Mouse (Mus musculus): ENCODE measurements around the gene Sez6l. TPM values are rescaled to one million over a fixed set of nuclear protein-coding genes. Genes with fewer than 3 reads are reported as not detected.

Gene Sez6l
- polyA plus RNA-seq, 1 experiment from 2014 or later = 0.10 TPM

GRCm38 (mm10) chr5:112607119-112607518 is 30.1 kb upstream of the Sez6l start:
- Histone ChIP-seq H3K4me1 (ENCODE audit: control insufficient read depth, insufficient read depth, low read length) (no peaks in the 10 kb centered on the region), H3K4me3 (ENCODE audit: low read depth, low read length) (no peak overlapping the region), H3K9ac (ENCODE audit: low read depth, low read length) (no peak overlapping the region), H3K27ac (ENCODE audit: low read depth, low read length) (no peak overlapping the region), H3K27me3 (ENCODE audit: control insufficient read depth, insufficient read depth, low read length) (peaks cover 16% of the 10 kb centered on the region), H3K9me3 (replicated peaks; ENCODE audit: control insufficient read depth, low read length) (no peaks in the 10 kb centered on the region), H3K4me2 (no peak overlapping the region), H3K36me3 (ENCODE audit: control insufficient read depth, insufficient read depth, low read length) (no peaks in the 10 kb centered on the region)
- no peak for ATAC-seq (replicated peaks; ENCODE audit: insufficient number of reproducible peaks, low FRiP score, low TSS enrichment)
- WGBS (ENCODE audit: insufficient replicate concordance) = 67% methylated on average over 2 of the region's 2 CpGs

DNA sequence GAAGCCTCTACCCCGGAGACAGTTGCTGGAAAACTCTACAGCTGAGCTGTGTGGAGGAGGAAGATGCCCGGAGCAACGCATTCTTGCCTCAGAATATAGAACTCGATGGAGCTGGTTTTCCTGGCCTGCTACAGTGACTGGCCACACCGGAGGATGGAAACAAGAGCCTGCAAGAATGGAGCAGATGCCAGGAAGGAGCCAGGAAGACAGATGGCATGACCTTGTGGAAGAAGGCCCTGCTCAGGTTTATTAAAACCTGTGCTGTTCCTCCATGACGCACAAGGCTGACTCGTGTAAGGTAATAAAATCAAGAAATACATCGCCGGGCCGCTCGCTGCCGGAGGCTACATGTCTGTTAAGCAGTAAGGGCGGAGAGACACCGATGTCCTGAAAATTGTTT is 28.4 kb upstream of the Sez6l start:
- no peak overlapping the region for H3K4me3 ChIP-seq (ENCODE audit: low read depth, low read length)
- WGBS (ENCODE audit: insufficient replicate concordance) = 85% methylated on average over 14 of the region's 14 CpGs
- no peaks in the 10 kb centered on the region for H3K4me1 ChIP-seq (ENCODE audit: control insufficient read depth, insufficient read depth, low read length)
- ATAC-seq (replicated peaks; ENCODE audit: insufficient number of reproducible peaks, low FRiP score, low TSS enrichment) = no peak
- no peaks in the 10 kb centered on the region for H3K36me3 ChIP-seq (ENCODE audit: control insufficient read depth, insufficient read depth, low read length)
- no peaks in the 10 kb centered on the region for H3K9me3 ChIP-seq (replicated peaks; ENCODE audit: control insufficient read depth, low read length)
- H3K27ac ChIP-seq (ENCODE audit: low read depth, low read length) = no peak overlapping the region
- no peak overlapping the region for H3K4me2 ChIP-seq
- H3K9ac ChIP-seq (ENCODE audit: low read depth, low read length) = no peak overlapping the region
- H3K27me3 ChIP-seq (ENCODE audit: control insufficient read depth, insufficient read depth, low read length) = peaks cover 11% of the 10 kb centered on the region

GRCm38 (mm10) chr5:112604251-112604650 is 27.3 kb upstream of the Sez6l start:
- H3K9ac ChIP-seq (ENCODE audit: low read depth, low read length) = no peak overlapping the region
- WGBS (ENCODE audit: insufficient replicate concordance) = 79% methylated on average over 1 of the region's 1 CpGs
- ATAC-seq (replicated peaks; ENCODE audit: insufficient number of reproducible peaks, low FRiP score, low TSS enrichment) = no peak
- peaks cover 11% of the 10 kb centered on the region for H3K27me3 ChIP-seq (ENCODE audit: control insufficient read depth, insufficient read depth, low read length)
- no peaks in the 10 kb centered on the region for H3K9me3 ChIP-seq (replicated peaks; ENCODE audit: control insufficient read depth, low read length)
- no peaks in the 10 kb centered on the region for H3K36me3 ChIP-seq (ENCODE audit: control insufficient read depth, insufficient read depth, low read length)
- no peak overlapping the region for H3K4me2 ChIP-seq
- H3K4me3 ChIP-seq (ENCODE audit: low read depth, low read length) = no peak overlapping the region
- no peak overlapping the region for H3K27ac ChIP-seq (ENCODE audit: low read depth, low read length)
- no peaks in the 10 kb centered on the region for H3K4me1 ChIP-seq (ENCODE audit: control insufficient read depth, insufficient read depth, low read length)

- H3K4me3 ChIP-seq (ENCODE audit: low read depth, low read length) = no peak overlapping the region
- WGBS (ENCODE audit: insufficient replicate concordance) = 20% methylated on average over 3 of the region's 3 CpGs
- H3K27ac ChIP-seq (ENCODE audit: low read depth, low read length) = no peak overlapping the region
- H3K4me1 ChIP-seq (ENCODE audit: control insufficient read depth, insufficient read depth, low read length) = no peaks in the 10 kb centered on the region
- no peak for ATAC-seq (replicated peaks; ENCODE audit: insufficient number of reproducible peaks, low FRiP score, low TSS enrichment)
- peaks cover 11% of the 10 kb centered on the region for H3K27me3 ChIP-seq (ENCODE audit: control insufficient read depth, insufficient read depth, low read length)
- H3K4me2 ChIP-seq = no peak overlapping the region
- H3K9ac ChIP-seq (ENCODE audit: low read depth, low read length) = no peak overlapping the region
- no peaks in the 10 kb centered on the region for H3K36me3 ChIP-seq (ENCODE audit: control insufficient read depth, insufficient read depth, low read length)
- H3K9me3 ChIP-seq (replicated peaks; ENCODE audit: control insufficient read depth, low read length) = no peaks in the 10 kb centered on the region
Observed at GRCm38 (mm10) chr5:112603594-112603993, 26.6 kb upstream of the Sez6l start.

DNA sequence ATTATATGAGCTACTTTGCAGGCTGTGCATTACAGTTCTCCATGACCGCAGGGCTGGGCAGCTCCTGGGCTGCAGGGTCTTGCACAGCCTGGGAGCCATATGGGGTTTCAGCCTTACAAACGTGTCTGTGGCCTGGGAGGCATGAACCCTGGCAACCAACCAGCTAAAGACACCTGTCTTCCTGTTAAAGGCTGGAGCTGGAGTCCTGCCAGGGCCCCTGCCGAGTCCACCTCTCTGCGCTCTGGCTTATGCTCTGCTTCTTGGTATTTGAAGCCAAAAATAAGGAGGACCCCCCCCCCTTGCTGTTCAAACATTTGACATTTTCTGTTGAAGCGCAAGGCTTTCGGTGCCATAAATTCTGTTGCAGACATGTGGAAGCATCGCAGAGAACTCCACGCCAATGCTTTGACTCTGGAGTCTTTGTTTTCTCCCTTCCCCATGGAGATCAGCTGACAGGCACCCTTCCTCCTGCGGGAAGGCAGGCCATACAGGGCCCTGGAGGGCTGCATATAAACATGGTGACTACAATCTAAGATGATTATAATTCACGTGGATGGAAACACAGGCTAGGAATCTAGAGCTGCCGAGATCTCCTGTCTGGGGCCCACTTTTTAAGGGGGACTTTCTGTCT is 23.4 kb upstream of the Sez6l start:
- 56% methylated on average over 11 of the region's 11 CpGs for WGBS (ENCODE audit: insufficient replicate concordance)

DNA sequence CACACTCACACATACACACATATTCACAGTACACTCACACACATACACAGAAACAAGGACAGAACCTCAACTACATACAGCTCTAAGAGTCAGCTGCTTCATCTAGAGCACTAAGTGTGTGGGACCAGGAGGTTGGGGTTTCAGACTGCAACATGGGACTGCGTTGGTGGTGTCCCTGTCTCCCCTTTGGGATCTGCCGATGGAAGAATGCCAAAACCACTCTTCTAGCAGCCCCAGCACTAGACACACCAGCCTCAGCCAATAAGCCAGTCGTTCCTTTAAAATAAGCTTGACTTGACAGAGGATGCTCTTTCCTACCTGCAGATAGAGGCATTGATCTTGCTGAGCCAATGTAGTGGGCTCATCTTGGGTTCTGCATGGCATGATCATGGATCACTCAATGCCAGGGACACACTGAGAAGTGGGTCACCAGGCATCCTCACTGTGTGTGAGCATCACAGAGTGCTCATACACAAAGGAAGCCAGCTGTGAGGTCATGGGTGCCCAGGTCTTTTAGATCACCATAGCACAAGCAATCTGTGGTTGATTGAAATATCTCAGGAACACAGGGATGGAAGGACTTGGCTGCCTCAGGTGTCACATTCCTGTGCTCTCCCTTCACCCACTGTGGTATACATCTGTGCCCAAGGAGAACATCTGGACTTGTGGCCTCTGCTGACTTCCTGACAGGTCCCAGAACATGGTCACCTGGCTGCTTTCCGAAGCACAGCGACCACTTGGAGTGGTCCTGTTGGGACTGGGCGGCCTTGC is 22.7 kb upstream of the Sez6l start:
- no peaks in the 10 kb centered on the region for H3K4me1 ChIP-seq (ENCODE audit: control insufficient read depth, insufficient read depth, low read length)
- WGBS (ENCODE audit: insufficient replicate concordance) = 79% methylated on average over 6 of the region's 6 CpGs

More for the DNA sequence above, 23.4 kb upstream of the Sez6l start:
- Histone ChIP-seq H3K4me2 (no peak overlapping the region), H3K27me3 (ENCODE audit: control insufficient read depth, insufficient read depth, low read length) (peaks cover 16% of the 10 kb centered on the region), H3K9me3 (replicated peaks; ENCODE audit: control insufficient read depth, low read length) (no peaks in the 10 kb centered on the region), H3K36me3 (ENCODE audit: control insufficient read depth, insufficient read depth, low read length) (no peaks in the 10 kb centered on the region), H3K27ac (ENCODE audit: low read depth, low read length) (no peak overlapping the region), H3K9ac (ENCODE audit: low read depth, low read length) (no peak overlapping the region), H3K4me3 (ENCODE audit: low read depth, low read length) (no peak overlapping the region), H3K4me1 (ENCODE audit: control insufficient read depth, insufficient read depth, low read length) (no peaks in the 10 kb centered on the region)
- ATAC-seq (replicated peaks; ENCODE audit: insufficient number of reproducible peaks, low FRiP score, low TSS enrichment) = no peak; the same call in 1 of the 2 replicates

DNA sequence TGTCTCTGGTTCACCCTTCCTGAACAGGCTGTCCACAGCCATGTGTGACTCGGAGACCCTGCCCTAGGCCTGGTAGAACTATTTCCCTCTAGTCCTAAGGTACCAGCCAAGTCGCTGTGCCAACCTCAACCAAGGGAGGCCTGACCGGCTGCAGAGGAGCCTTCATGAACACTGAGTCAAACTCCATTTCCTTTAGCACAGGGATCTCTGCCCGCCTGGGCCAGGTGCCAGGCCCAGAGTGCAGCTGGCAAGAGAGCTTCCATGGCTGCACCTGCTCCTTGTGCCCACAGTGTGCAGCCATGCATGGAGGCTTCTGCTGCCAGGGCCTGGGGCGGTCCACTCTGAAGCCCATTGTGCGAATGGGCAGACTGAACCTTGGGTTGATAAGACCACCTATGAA is 20.9 kb upstream of the Sez6l start:
- Histone ChIP-seq H3K9ac (ENCODE audit: low read depth, low read length) (no peak overlapping the region), H3K27me3 (ENCODE audit: control insufficient read depth, insufficient read depth, low read length) (peaks cover 14% of the 10 kb centered on the region; the same call in 1 of the 2 replicates), H3K9me3 (replicated peaks; ENCODE audit: control insufficient read depth, low read length) (no peaks in the 10 kb centered on the region), H3K36me3 (ENCODE audit: control insufficient read depth, insufficient read depth, low read length) (no peaks in the 10 kb centered on the region), H3K27ac (ENCODE audit: low read depth, low read length) (no peak overlapping the region), H3K4me2 (no peak overlapping the region), H3K4me3 (ENCODE audit: low read depth, low read length) (no peak overlapping the region), H3K4me1 (ENCODE audit: control insufficient read depth, insufficient read depth, low read length) (no peaks in the 10 kb centered on the region)
- ATAC-seq (replicated peaks; ENCODE audit: insufficient number of reproducible peaks, low FRiP score, low TSS enrichment) = no peak
- 80% methylated on average over 6 of the region's 6 CpGs for WGBS (ENCODE audit: insufficient replicate concordance)

More for the DNA sequence above, 22.7 kb upstream of the Sez6l start:
- H3K4me2 ChIP-seq = no peak overlapping the region
- H3K27ac ChIP-seq (ENCODE audit: low read depth, low read length) = no peak overlapping the region
- H3K36me3 ChIP-seq (ENCODE audit: control insufficient read depth, insufficient read depth, low read length) = no peaks in the 10 kb centered on the region
- no peaks in the 10 kb centered on the region for H3K9me3 ChIP-seq (replicated peaks; ENCODE audit: control insufficient read depth, low read length)
- H3K9ac ChIP-seq (ENCODE audit: low read depth, low read length) = no peak overlapping the region
- peaks cover 21% of the 10 kb centered on the region for H3K27me3 ChIP-seq (ENCODE audit: control insufficient read depth, insufficient read depth, low read length)
- no peak for ATAC-seq (replicated peaks; ENCODE audit: insufficient number of reproducible peaks, low FRiP score, low TSS enrichment)
- H3K4me3 ChIP-seq (ENCODE audit: low read depth, low read length) = no peak overlapping the region

- ATAC-seq (replicated peaks; ENCODE audit: insufficient number of reproducible peaks, low FRiP score, low TSS enrichment) = no peak
- 77% methylated on average over 2 of the region's 2 CpGs for WGBS (ENCODE audit: insufficient replicate concordance)
- peaks cover 11% of the 10 kb centered on the region; the same call in 1 of the 2 replicates for H3K27me3 ChIP-seq (ENCODE audit: control insufficient read depth, insufficient read depth, low read length)
Observed at GRCm38 (mm10) chr5:112597307-112597706, 20.3 kb upstream of the Sez6l start.

More at GRCm38 (mm10) chr5:112597307-112597706, 20.3 kb upstream of the Sez6l start:
- Histone ChIP-seq H3K9me3 (replicated peaks; ENCODE audit: control insufficient read depth, low read length) (no peaks in the 10 kb centered on the region), H3K36me3 (ENCODE audit: control insufficient read depth, insufficient read depth, low read length) (no peaks in the 10 kb centered on the region), H3K27ac (ENCODE audit: low read depth, low read length) (no peak overlapping the region), H3K4me1 (ENCODE audit: control insufficient read depth, insufficient read depth, low read length) (no peaks in the 10 kb centered on the region), H3K4me2 (no peak overlapping the region), H3K9ac (ENCODE audit: low read depth, low read length) (no peak overlapping the region), H3K4me3 (ENCODE audit: low read depth, low read length) (no peak overlapping the region)
